Mouse (Mus musculus): ENCODE measurements around the gene Vmn1r198.
"Not testable (repeated sequence)": the region's sequence is repeated elsewhere in the genome, so short reads cannot be mapped to it uniquely, and the experiment has no call there.

Vmn1r198 gene

GRCm38 (mm10) chr13:22350064-22350463 is at the start of gene Vmn1r198:
Vmn1r198 (plus strand) TSS chr13:22350364.
- no peak for DNase-seq

DNA sequence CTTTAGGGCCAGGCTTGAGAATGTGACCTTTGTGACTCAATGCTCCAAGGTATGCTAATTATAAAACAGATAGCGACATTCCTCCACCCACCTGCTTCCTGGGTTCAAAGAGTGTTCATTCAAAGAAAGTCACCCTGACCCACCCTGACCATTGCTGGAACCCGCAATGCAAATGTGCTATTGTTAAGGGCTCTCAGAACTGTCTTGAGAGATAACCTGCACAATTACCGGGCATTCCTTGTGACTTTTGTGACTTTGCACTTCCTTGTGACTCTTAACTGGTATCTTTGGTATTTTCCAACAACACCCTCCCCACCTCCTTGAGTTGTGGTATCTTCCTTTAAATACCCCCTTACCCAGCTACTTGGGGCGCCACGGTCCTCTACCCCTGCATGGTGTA is 42.1 kb upstream of the Vmn1r198 start:
- not testable (repeated sequence) for DNase-seq

GRCm38 (mm10) chr13:22315361-22315760 is 34.8 kb upstream of the Vmn1r198 start:
- DNase-seq = peak in 1 of 2 experiments; percentile 13

- DNase-seq = no peak
Measured at GRCm38 (mm10) chr13:22317366-22317765, 32.8 kb upstream of the Vmn1r198 start.

- DNase-seq = no peak
Measured at GRCm38 (mm10) chr13:22320091-22320490, 30.1 kb upstream of the Vmn1r198 start.

- DNase-seq = no peak
Measured at GRCm38 (mm10) chr13:22324289-22324688, 25.9 kb upstream of the Vmn1r198 start, which contains the start of gene Vmn1r197. Vmn1r197 (plus strand) TSS chr13:22324589.

DNA sequence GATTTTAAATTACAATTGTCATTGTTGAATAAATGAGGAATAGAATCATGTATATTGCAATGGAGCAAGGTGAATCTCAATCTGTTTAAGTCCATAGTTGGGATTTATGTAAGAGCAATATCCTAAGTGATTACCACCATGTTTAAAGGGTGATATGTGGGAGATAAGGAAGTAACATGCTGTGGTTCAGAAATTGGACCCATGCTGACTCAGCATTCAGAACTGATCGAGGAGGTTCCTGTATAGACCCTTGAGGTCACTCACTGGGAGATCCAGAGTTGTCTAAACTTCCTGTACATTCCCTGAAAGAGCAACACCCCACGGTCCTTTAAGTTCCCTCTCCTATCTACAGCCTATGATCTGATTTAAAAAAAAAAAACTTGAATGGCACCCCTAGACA is 16.9 kb upstream of the Vmn1r198 start:
- no peak for DNase-seq

DNA sequence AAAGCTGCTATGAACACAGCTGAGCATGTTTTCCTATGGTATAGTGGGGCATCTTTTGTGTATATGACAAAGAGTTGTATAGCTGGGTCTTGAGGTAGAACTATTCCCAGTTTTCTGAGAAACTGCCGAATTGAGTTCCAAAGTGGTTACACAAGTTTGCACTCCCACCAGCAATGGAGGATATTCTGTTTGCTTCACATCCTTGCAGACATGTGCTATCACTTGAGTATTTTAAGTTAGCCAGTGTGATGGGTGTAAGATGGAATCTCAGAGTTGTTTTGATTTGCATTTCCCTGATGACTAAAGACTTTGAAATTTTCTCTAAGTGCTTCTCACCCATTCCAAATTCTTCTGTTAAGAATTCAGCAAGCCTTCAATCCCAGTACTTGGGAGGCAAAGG is 14.6 kb upstream of the Vmn1r198 start:
- no peak for DNase-seq

- no peak for DNase-seq
Measured at GRCm38 (mm10) chr13:22350813-22351212, 649 bp downstream of the Vmn1r198 start.

DNA sequence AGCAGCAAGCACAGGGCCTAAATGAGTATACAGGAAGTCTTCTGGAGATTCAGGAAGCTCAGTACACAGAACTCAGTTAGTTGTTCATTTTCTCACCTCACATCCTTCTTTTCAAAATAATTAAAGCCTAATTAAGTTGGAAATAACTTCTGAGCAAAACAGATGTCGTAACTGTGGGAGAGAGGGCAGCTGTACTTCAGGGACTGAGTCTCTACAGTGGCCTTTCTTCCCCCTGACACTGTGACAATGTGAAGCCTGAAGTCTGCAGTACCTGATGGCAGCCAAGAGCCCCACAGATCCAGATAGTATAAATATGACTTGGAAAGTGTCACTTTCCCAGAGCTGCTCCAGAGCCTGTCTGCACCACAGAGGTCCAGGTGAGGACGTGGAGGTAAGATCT is 29.4 kb downstream of the Vmn1r198 start, which contains the start of gene Vmn1r199:
Gene Vmn1r199 (plus strand): TSS at position 301 of the 400 bp plus-strand sequence.
- DNase-seq = no peak

DNA sequence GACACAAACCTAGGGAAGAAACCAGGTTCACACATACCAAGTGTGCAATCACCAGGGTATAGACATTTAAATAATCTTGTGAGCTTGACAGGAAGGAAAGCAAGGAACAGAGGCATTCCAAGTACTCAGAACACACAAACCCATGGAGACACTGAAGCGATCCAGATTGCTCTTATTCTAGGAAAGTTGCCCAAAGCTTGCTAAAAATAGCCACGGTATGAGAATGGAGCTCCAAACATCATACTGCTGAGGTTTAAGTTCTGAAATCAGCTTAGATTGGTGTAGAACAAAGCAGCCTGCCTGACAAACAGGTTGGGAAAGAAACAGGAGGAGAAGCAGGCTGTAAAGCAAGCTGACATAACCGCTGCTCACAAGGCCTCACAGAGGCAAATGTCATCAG is 31.0 kb downstream of the Vmn1r198 start:
- not testable (repeated sequence) for DNase-seq

GRCm38 (mm10) chr13:22383401-22383800 is 33.2 kb downstream of the Vmn1r198 start:
- DNase-seq = no peak

GRCm38 (mm10) chr13:22387050-22387449 is 36.9 kb downstream of the Vmn1r198 start:
- no peak for DNase-seq

DNA sequence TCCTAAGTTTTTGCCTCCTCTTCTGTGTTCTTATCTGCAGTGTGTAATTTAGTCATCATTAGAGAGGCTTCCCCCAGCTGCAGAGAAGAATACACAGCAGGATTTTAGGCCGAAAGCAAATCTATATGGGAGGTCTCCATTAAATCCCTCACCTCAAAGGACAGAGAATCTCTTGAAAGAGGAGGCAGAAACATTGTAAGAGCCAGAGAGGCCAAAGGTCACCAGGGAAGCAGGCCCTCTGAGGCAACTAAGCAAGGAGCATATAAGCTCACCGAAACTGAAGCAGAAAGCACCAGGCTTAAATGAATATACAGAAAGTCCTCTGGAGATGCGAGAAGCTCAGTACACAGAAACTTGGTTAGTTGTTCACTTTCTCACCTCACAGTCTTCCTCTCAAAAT is 39.9 kb downstream of the Vmn1r198 start, which contains the start of gene Vmn1r200:
Gene Vmn1r200 (plus strand): TSS at position 301 of the 400 bp plus-strand sequence.
- DNase-seq = no peak

DNA sequence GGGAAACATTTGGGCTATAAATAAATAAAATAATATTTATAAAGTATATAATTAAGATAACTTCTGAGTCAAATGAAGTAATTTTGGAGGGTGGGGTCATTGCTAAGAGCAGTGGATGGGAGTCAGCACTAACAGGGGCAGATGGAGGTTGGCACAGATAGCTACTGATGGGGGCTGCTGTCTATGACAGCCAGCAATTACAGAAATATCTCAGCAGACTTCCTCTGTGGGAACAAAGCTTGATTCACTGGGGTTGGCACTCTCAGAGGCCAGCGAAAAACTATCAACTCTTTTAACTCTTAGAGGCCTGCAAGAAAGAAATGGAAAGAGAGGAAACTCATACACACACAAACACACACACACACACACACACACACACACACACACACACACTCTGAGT is 52.8 kb downstream of the Vmn1r198 start:
- DNase-seq = no peak
